ENCODE assay signal across 9 mouse cellular contexts in genomic region chr5:115125211-115125871, GRCm38 (mm10). TPM values are rescaled to one million over a fixed set of nuclear protein-coding genes. Genes with fewer than 3 reads are reported as not detected.
DNase-seq lines count a peak whose midpoint lies in the region; ATAC-seq and TF ChIP-seq lines count a peak whose summit lies in the region.
"Had no signal": no experiment of that assay in that cellular context is flagged by ENCODE, and none has a peak within 500 bp of the region (broad histone marks: within the 10 kb centered on the region; RNA-seq: fewer than 3 reads in every experiment).

No protein-coding gene starts in this region.

- DNase-seq in adrenal gland, postnatal 4 days (ENCODE audit: low spot score in 2 of 2) = peak; percentile 42 to 65
- DNase-seq in heart, adult 8-10 months (ENCODE audit: low spot score) = peak; percentile 84
- DNase-seq in kidney, adult 9 months = peak; percentile 91
- peak; percentile 87 for DNase-seq in midbrain, postnatal 0 days (ENCODE audit: low spot score)
- peak; percentile 72 to 78 for DNase-seq in spleen, postnatal 14 days (ENCODE audit: low spot score in 2 of 2)

- 21% methylated on average over 24 of the region's 24 CpGs for WGBS in embryonic facial prominence, embryonic 13.5 days
- 28% methylated on average over 24 of the region's 24 CpGs for WGBS in limb, embryonic 13.5 days
- 20% methylated on average over 24 of the region's 24 CpGs for WGBS in midbrain, postnatal 0 days

- H3K36me3 ChIP-seq in C2C12 (ENCODE audit: control insufficient read depth, insufficient read depth) = peaks cover 46% of the 10 kb centered on the region
- peaks cover 72% of the 10 kb centered on the region for H3K36me3 ChIP-seq in embryonic facial prominence, embryonic 13.5 days
- peaks cover 75% of the 10 kb centered on the region for H3K36me3 ChIP-seq in limb, embryonic 13.5 days
- peaks cover 44% of the 10 kb centered on the region for H3K36me3 ChIP-seq in midbrain, postnatal 0 days (ENCODE audit: insufficient read depth, low read length)

- H3K9ac ChIP-seq in embryonic facial prominence, embryonic 13.5 days = peak overlapping the region; percentile 17; the same call in 1 of the 2 replicates
- H3K9ac ChIP-seq in limb, embryonic 13.5 days = no peak overlapping the region; the same call in 1 of the 2 replicates
- no peak overlapping the region for H3K9ac ChIP-seq in midbrain, postnatal 0 days (replicated peaks; ENCODE audit: low read length, poor library complexity, severe bottlenecking)

- no peak overlapping the region for H3K4me3 ChIP-seq in C2C12 (ENCODE audit: insufficient read depth, poor library complexity, severe bottlenecking)
- no peak overlapping the region for H3K4me3 ChIP-seq in embryonic facial prominence, embryonic 13.5 days
- H3K4me3 ChIP-seq in limb, embryonic 13.5 days = no peak overlapping the region
- no peak overlapping the region for H3K4me3 ChIP-seq in midbrain, postnatal 0 days (ENCODE audit: low read depth, low read length)
- H3K4me3 ChIP-seq: erythroblast, embryonic 14.5 days had no signal

- TF ChIP-seq CTCF in C2C12 (IDR thresholded peaks at IDR 0.05; ENCODE audit: control insufficient read depth, insufficient read depth, insufficient read length) = peak; percentile 96
- peak; percentile 91 for TF ChIP-seq CTCF in midbrain, postnatal 0 days (IDR thresholded peaks at IDR 0.05)

- H3K4me2 ChIP-seq in embryonic facial prominence, embryonic 13.5 days = peak overlapping the region; percentile 16
- H3K4me2 ChIP-seq in limb, embryonic 13.5 days (replicated peaks) = peak overlapping the region; percentile 20
- H3K4me2 ChIP-seq in midbrain, postnatal 0 days (ENCODE audit: low read depth, low read length, poor library complexity, severe bottlenecking) = no peak overlapping the region

- H3K4me1 ChIP-seq in embryonic facial prominence, embryonic 13.5 days = peaks cover 12% of the 10 kb centered on the region
- H3K4me1 ChIP-seq in limb, embryonic 13.5 days = peaks cover 6% of the 10 kb centered on the region
- H3K4me1 ChIP-seq in midbrain, postnatal 0 days (ENCODE audit: insufficient read depth, low read length) = no peaks in the 10 kb centered on the region

- peak overlapping the region; percentile 57; the same call in 1 of the 2 replicates for H3K27ac ChIP-seq in embryonic facial prominence, embryonic 13.5 days
- H3K27ac ChIP-seq in limb, embryonic 13.5 days = peak overlapping the region; percentile 33; the same call in 1 of the 2 replicates
- no peak overlapping the region for H3K27ac ChIP-seq in midbrain, postnatal 0 days (ENCODE audit: low read depth, low read length)

- no peaks in the 10 kb centered on the region for H3K79me3 ChIP-seq in C2C12 (ENCODE audit: low read depth)

- ATAC-seq in embryonic facial prominence, embryonic 13.5 days (ENCODE audit: insufficient number of reproducible peaks, insufficient read depth, low FRiP score, low TSS enrichment, low read depth) = no peak
- peak; percentile 61 for ATAC-seq in limb, embryonic 13.5 days (ENCODE audit: low FRiP score, low read depth)
- ATAC-seq in midbrain, postnatal 0 days (ENCODE audit: low FRiP score) = peak; percentile 41; the same call in 1 of the 2 replicates

- no peaks in the 10 kb centered on the region for H3K27me3 ChIP-seq in C2C12 (ENCODE audit: control insufficient read depth, insufficient read depth, insufficient read length)
- H3K27me3 ChIP-seq in embryonic facial prominence, embryonic 13.5 days = no peaks in the 10 kb centered on the region
- no peaks in the 10 kb centered on the region for H3K27me3 ChIP-seq in limb, embryonic 13.5 days
- H3K27me3 ChIP-seq in midbrain, postnatal 0 days (ENCODE audit: insufficient read depth, low read length) = no peaks in the 10 kb centered on the region

- no peak overlapping the region for H3ac ChIP-seq in C2C12 (ENCODE audit: control insufficient read depth, insufficient read length, low read depth)

- H3K9me3 ChIP-seq in embryonic facial prominence, embryonic 13.5 days = no peaks in the 10 kb centered on the region
- H3K9me3 ChIP-seq in limb, embryonic 13.5 days = no peaks in the 10 kb centered on the region
- H3K9me3 ChIP-seq in midbrain, postnatal 0 days (ENCODE audit: low read length) = no peaks in the 10 kb centered on the region

- H3K79me2 ChIP-seq in C2C12 (ENCODE audit: control insufficient read depth, insufficient read depth) = no peaks in the 10 kb centered on the region

TF ChIP-seq in C2C12, 6 proteins besides CTCF, POLR2A, EP300 and RAD21:
- TF ChIP-seq MYOD1 (IDR thresholded peaks at IDR 0.05; ENCODE audit: control insufficient read depth, insufficient read length, low read depth) = no peak
- TF ChIP-seq MYOG (IDR thresholded peaks at IDR 0.05; ENCODE audit: control insufficient read depth, extremely low read depth, insufficient read length) = no peak
- no peak for TF ChIP-seq USF1 (IDR thresholded peaks at IDR 0.05; ENCODE audit: low read depth)
- TF ChIP-seq MAX (IDR thresholded peaks at IDR 0.05) = no peak
- no peak for TF ChIP-seq CEBPB (IDR thresholded peaks at IDR 0.05; ENCODE audit: low read depth)
- TF ChIP-seq FOSL1 (IDR thresholded peaks at IDR 0.05; ENCODE audit: insufficient read depth, low read length, poor library complexity, severe bottlenecking) = no peak
TF ChIP-seq in C2C12: peak in this region for 0.

RNA-seq across cellular contexts. Expression of gene Acads, which starts 6.2 kb away (rescaled TPM):
- 56.9 TPM for polyA plus RNA-seq in C2C12 (2012; fragmentation: generic; extraction: Trizol)
- total RNA-seq in adrenal gland, postnatal 4 days (2021) = 100 to 1,000 TPM; 166 to 191 TPM
- 48.2 and 52.5 TPM in 2 replicates for polyA plus RNA-seq in embryonic facial prominence, embryonic 13.5 days (2015; fragmentation: Nextera tagmentation; extraction: Ambion mirVana)
- 100 to 1,000 TPM; 225 to 279 (median 244) TPM for total RNA-seq in heart, adult 8-10 months (2022)
- polyA plus RNA-seq in limb, embryonic 13.5 days (2015; fragmentation: Nextera tagmentation; extraction: Ambion mirVana) = 56.5 and 56.9 TPM in 2 replicates
- 16.5 and 17.4 TPM in 2 replicates for total RNA-seq in midbrain, postnatal 0 days (2014; rRNA removed)
- polyA plus RNA-seq in midbrain, postnatal 0 days (2015; fragmentation: Nextera tagmentation; extraction: Ambion mirVana) = 13.4 and 14.1 TPM in 2 replicates

RNA-seq across cellular contexts. Expression of gene Unc119b, which starts 9.4 kb away (rescaled TPM):
- 39.0 TPM for polyA plus RNA-seq in C2C12 (2012; fragmentation: generic; extraction: Trizol)
- total RNA-seq in adrenal gland, postnatal 4 days (2021) = 10 to 100 TPM; 35.1 to 39.1 TPM
- polyA plus RNA-seq in embryonic facial prominence, embryonic 13.5 days (2015; fragmentation: Nextera tagmentation; extraction: Ambion mirVana) = 43.5 and 44.4 TPM in 2 replicates
- total RNA-seq in heart, adult 8-10 months (2022) = 10 to 100 TPM; 11.8 to 18.5 (median 14.5) TPM
- 45.5 and 47.1 TPM in 2 replicates for polyA plus RNA-seq in limb, embryonic 13.5 days (2015; fragmentation: Nextera tagmentation; extraction: Ambion mirVana)
- total RNA-seq in midbrain, postnatal 0 days (2014; rRNA removed) = 28.4 and 30.0 TPM in 2 replicates
- 16.9 and 18.4 TPM in 2 replicates for polyA plus RNA-seq in midbrain, postnatal 0 days (2015; fragmentation: Nextera tagmentation; extraction: Ambion mirVana)

RNA-seq across cellular contexts. Expression of gene Gm10401, which starts 27.2 kb away (rescaled TPM):
- 6.5 TPM for polyA plus RNA-seq in C2C12 (2012; fragmentation: generic; extraction: Trizol)
- total RNA-seq in adrenal gland, postnatal 4 days (2021) = under 1 TPM in 1 of 2 experiments, not detected in 1; 0.73 TPM
- 44.5 TPM in 2 replicates for polyA plus RNA-seq in embryonic facial prominence, embryonic 13.5 days (2015; fragmentation: Nextera tagmentation; extraction: Ambion mirVana)
- total RNA-seq in heart, adult 8-10 months (2022) = not detected
- polyA plus RNA-seq in limb, embryonic 13.5 days (2015; fragmentation: Nextera tagmentation; extraction: Ambion mirVana) = 43.3 and 44.1 TPM in 2 replicates
- total RNA-seq in midbrain, postnatal 0 days (2014; rRNA removed) = not detected in 2 replicates
- polyA plus RNA-seq in midbrain, postnatal 0 days (2015; fragmentation: Nextera tagmentation; extraction: Ambion mirVana) = 42.9 and 44.1 TPM in 2 replicates
- polyA plus RNA-seq: erythroblast, embryonic 14.5 days had no signal

RNA-seq across cellular contexts. Expression of gene Mlec, which starts 32.6 kb away (rescaled TPM):
- 120 TPM for polyA plus RNA-seq in C2C12 (2012; fragmentation: generic; extraction: Trizol)
- 100 to 1,000 TPM; 208 to 242 TPM for total RNA-seq in adrenal gland, postnatal 4 days (2021)
- polyA plus RNA-seq in embryonic facial prominence, embryonic 13.5 days (2015; fragmentation: Nextera tagmentation; extraction: Ambion mirVana) = 73.4 and 79.0 TPM in 2 replicates
- 10 to 100 TPM; 75.2 to 88.5 (median 78.8) TPM for total RNA-seq in heart, adult 8-10 months (2022)
- 66.1 and 78.1 TPM in 2 replicates for polyA plus RNA-seq in limb, embryonic 13.5 days (2015; fragmentation: Nextera tagmentation; extraction: Ambion mirVana)
- 61.7 and 64.6 TPM in 2 replicates for total RNA-seq in midbrain, postnatal 0 days (2014; rRNA removed)
- 11.4 and 16.2 TPM in 2 replicates for polyA plus RNA-seq in midbrain, postnatal 0 days (2015; fragmentation: Nextera tagmentation; extraction: Ambion mirVana)
